Mouse (Mus musculus) regulatory T cell (primary cell): ENCODE measurements around the gene Selenof.

Experiments used
- in situ Hi-C: fragments of 300-600 bp; cut with MboI, MseI; formaldehyde crosslinking; loops from one replicate; pipeline ENCODE4 v1.15.1; 2025; ENCODE audit warnings: high pct_unique_total_duplicates

The Selenof gene

DNA sequence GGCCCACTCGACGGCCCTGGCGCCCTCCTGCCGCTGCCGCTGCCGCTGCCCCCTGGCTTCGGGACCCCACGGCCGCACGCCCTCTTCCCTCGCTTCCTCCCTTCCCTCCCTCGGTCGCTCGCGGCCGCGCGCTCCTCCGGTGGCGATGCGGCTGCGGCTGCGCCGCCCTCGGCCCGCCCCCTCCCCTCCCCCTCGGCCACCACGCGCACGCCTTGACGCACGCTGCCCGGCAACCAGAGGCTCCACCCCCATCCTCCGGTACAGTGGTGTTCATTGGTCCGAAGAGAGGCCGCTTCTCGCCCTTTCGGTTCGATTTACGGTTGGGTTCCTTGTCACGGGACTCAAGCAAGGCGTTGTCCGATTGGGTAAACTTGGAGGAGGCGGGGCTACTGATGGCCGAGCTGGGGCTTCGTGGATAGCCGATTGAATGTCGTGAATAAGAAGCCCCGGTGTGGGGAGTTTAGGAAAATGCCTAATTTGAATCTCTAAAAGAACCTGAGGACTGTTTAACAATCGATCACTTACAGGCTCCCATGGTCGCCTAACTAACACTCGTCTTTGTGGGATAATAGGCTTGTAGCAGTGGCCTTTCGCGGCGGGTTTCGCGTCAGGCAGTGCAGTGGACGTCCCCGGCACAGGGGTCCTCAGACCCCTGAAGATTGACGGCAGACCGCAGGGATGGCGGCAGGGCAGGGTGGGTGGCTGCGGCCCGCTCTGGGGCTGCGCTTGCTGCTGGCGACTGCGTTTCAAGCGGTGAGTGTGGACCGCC, at the start of gene Selenof, which contains the start of gene Hs2st1:
TSS of gene Selenof (plus strand) at position 258 of the 769 bp plus-strand sequence.
TSS of gene Hs2st1 (minus strand) at position 135 of the 769 bp plus-strand sequence.
- in situ Hi-C loops = loop anchor here (25.0 kb wide), 1 partner anchor 1342 kb away; the partner anchor contains the start of gene Bcl10

DNA sequence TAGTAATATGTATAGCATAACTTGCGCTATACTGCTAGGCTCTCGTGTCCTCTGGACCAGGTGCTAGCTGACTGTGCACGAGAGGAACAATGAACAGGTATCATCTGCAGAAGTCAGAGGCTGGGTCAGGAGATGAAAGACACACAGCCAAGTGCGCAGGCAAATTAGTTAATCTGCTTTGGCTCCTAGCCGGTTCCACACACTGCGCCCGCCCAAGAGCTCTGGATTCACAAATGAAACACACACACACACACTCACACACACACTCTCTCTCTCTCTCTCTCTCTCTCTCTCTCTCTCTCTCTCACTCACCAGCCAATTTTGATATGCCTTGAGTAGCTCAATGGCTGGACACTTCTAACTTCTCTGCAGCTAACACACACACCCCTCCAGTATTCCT, 42.2 kb upstream of the Selenof start:
- in situ Hi-C loops = no loop called here

DNA sequence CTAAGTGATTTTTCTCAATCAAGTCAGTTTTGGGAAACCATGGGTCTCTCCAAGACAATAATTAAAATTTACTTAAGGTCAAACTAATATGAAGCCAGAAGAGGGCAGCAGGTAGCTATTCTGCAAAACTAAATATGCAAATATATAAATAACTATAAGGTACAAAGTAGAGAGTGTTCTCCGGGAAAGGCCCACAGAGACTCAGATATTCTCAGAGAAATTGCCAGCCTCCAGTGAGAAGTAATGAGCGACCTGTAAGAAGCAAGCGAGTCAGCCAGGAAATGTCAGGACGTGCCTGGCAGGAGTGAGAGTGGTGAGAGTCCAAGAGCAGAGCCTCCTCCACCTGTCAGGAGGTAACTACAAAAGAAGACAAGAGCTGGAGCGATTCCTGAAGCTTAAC, 39.1 kb upstream of the Selenof start:
- in situ Hi-C loops = loop anchor here (5.0 kb wide), 1 partner anchor 81 kb away; no protein-coding TSS in a partner anchor

DNA sequence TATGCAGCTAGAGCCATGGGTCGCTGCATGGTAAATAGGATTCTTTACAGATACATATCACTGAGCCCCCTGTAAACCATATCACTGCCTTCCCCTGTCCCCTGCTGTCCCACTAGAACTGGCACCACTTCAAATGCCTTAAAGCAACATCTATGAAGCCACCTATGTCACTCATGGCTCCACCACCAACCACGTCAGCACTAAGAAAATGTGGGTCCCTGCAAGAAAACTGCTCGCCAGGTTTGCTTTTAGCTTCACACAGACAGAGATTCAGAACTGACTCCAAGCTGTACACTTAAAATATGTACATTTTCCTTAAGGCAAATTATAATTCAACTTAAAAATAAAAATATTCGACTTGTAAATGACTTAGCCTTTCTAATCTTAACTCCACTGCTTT, 35.0 kb upstream of the Selenof start:
- in situ Hi-C loops = no loop called here

DNA sequence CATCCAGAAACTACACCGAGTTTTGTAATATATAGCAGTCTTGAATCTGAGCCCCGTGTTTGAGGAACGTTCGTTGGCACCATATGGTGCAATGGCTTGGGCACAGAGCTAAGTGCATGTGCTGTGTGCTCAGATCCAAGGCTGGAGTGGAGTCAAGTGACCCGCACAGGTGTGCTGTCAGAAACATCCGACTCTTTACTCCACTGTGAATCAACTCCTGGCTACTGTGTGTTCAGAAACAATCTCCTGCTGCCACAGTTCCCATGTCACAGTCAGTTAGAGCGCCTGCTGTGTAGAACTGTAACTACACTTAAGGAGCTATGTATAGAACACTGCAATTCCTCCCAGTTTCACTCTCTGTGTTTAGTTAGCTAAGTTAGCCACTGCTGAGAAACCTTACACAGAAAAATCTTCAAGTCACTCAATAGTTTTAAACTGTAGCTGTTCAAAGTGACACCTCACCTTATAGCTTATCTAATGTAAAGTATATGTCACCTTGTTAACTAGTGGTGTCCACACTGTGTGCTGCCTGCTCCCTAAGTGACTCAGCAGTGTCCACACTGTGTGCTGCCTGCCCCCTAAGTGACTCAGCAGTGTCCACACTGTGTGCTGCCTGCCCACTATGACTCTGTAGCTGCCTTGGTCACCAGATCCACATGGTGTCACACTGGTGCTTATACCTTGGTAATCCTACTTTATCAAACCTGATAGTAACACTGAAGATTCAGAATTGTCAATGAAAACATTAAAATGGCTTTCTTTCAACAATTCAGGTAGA, 32.8 kb upstream of the Selenof start:
- in situ Hi-C loops = no loop called here

DNA sequence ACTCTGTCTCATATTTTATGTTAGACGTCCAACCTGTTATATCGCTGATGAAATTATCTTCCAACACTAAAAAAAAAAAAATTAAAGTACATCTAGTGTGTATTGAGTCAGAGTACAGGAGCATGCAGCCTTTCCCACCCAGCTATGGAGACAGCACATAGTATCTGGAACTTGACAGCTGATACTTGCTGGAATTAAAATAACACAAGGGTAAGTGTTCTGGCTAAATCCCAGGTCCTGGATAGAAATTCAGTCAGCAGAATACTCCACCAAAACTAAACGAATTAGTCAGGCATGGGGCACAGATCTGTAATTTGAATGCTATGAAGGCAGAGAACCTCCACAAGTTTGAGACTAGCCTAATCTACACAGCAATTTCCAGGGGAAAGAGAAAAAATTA, 31.1 kb upstream of the Selenof start:
- in situ Hi-C loops = no loop called here

DNA sequence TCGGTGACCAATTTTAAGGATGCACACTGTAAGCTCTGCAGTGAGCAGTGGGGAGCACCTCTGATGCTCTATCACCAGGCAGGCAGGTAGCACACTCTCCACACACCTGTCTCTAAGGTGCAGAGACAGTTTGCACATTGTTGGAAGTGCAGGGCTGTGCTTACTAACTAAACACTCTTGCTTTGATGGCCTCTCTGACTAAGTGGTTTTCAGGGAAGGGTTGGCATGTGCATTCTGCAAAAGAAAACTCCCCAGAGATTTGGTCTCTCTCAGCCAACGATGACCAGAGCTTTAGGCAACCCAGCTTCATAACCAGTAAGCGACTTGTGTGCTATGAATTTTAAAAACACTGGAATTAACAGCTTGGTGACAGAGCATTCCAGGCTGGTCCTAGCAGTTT, 29.3 kb upstream of the Selenof start:
- in situ Hi-C loops = no loop called here

DNA sequence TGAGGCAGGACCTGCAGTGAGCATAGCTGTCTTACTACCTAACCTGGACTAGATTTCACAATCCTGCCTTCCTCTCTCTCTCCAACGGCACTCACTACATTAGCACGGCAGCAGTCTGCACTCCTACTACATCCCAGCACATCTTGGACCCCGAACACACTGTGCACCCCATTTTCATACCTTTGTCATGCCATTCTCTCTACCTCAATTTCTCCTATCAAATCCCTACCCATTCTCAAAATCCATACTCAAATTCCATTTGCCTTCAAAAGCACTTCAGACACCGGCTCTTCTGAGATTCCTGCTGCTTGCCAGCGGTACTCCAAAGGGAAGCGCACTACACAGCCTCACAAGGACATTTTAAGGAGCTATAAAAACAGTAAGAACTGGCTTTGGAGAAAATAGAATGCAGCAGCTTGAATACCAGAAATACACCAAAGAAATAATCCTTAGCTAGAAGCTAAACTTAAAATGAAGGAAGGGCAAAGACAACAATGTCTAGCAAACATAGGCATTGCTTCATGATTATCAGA, 28.1 kb upstream of the Selenof start:
- in situ Hi-C loops = no loop called here

DNA sequence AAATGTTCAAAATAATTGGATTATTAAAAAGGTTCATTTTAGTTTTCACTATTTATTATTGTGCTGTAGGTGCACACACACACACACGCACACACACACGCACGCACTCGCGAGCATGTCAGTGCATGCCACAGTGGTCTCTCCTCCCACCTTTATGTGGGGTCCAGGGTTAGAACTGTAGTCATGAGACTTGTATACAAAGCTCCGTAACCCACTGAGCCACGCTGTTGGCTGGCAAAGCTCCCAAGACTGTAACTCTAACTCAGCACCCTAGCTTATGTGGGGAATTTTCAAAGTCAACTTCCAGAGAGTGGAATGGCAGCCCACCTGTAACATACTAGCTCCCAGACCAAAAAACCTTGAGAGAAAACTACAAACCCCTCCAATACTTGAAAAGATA, 25.0 kb upstream of the Selenof start:
- in situ Hi-C loops = no loop called here

DNA sequence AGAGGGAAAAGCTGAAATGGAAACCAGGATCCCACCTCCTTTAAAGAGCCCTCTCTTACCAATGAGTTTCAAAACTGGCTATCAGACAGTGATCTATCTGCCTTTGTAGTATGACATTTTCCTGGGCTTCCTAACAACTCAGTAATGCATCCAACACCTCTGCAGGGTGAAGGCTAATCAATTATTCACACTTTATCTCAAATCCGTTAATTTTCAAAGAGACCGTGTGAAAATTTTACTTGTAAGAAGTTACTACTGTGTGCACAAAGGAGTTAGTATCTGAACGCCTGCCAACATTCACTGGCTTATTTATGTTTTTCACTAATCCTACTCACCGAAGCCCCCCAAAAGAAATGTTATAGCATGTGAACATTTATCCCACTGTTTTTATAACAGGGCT, 24.3 kb upstream of the Selenof start:
- in situ Hi-C loops = no loop called here

DNA sequence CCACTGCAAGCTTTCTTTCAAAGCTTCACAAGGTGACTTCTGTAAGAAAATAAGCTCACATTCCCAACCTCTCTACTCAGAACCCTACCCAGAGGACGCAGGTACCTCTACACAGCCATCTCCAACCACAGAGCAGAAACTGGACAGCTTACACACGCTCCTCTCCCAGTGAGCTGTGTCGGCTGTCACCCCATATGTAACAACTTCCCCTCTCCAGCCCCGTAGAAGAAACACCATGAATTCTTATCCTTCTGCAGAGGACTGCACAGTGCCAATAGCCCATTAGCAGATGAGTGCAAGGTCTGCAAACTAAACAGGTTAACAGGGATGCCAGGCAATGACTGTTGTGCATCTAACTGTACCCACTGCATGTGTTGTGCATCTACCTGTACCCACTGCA, 23.6 kb upstream of the Selenof start:
- in situ Hi-C loops = no loop called here

DNA sequence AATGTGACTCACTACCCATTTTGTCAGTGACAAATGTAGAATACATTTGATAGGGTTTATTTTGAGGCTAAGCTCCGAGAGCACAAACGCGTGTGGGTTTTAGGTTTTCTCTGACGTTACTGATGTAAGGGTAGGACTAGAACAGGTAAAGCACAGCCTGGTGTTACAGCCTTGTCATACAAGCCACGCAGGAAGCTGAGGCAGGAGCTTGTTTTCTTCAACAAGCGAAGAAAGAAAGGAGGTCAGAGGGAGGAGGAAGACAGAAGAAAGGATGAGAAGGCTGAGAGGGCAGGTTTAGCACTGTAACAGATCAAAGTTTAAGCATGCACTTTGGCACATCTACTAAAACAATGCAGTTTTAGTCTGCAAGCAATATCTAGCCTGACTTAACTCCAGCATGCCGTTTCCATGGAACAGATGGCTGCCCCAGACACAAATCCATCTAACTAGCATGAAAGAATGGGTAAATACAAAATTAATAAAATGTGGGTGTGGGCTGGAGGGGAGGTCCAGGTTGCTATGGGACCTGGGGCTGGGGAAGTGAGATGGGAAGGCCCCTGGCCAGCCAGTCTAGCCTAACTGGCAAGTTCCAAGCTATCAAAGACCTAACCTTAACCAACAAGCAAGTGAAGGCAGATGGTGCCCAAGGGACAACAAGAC, 21.8 kb upstream of the Selenof start:
- in situ Hi-C loops = no loop called here

DNA sequence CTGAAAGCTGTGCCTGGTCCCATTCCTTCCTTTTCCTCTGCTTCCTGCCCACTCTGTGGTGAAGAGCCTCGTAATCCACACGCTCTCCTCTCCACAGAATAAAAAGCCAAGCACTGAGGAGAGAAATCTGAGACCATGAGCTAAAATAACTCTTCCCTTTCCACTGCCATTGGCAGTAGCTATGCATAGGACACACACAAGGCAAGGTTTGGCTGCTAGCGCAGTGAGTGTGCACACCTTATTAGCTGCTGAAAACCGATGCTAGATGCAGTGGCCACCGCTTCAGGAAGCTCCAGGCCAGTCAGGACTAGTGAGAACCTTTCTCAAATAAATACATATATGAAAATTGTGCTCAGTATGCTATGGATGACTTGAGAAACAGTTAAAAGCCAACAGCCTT, 20.1 kb upstream of the Selenof start:
- in situ Hi-C loops = loop anchor here (25.0 kb wide), 1 partner anchor 1362 kb away; the partner anchor contains the start of gene Bcl10

DNA sequence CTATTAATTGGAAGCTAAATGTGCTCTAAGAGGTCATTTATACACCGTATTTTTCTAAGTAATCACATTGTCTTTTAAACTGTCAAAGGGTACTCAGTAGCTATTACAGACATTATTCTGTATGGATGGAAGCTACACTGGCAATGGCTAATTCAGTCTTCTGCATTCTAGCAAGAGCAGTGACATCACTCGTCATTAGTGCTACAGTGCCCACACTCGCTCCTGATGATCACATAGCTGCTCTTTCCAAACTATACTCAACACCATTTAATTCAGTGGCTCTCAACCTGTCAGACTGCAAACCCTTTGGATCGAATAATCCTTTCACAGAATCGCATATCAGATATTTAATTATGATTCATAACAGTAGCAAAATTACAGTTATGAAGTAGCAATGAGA, 19.4 kb upstream of the Selenof start:
- in situ Hi-C loops = loop anchor here (25.0 kb wide), 1 partner anchor 1362 kb away; the partner anchor contains the start of gene Bcl10

DNA sequence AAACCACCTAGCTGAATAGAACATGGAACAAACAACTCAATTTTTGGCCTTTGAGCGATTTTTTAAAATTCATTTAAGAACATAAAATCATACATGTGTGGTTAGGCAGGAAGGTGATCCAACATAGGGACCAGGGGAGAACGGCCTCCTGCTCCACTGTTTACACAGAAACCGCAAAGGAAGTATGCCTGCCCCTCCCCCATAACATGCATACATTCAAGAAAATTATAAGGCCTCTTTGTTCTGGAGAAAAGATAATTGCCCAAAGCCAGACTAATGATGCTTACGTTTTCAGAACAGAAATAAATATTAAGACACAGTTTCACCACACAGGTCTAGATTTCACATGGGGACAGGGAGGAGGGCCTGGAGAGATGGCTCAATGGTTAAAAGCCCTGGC, 18.7 kb upstream of the Selenof start:
- in situ Hi-C loops = loop anchor here (25.0 kb wide), 1 partner anchor 1361 kb away; the partner anchor contains the start of gene Bcl10

DNA sequence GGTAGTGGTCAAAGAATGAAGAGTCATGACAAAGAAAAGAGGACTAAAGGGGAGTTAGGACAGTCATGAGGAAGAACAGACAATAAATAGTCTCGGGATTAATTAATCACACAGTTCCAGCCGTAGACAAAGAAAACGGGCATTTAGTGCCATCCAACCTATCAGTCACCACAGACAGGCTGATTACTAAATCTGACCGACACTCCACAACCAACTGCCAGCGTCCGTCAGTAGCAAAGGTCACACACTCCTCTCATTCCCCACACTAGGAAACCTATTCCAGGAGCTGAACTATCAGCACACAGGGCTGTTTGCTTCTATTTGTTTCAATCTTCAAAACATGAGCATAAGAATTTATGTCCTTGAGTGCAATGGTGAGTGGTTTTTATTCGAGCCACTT, 16.2 kb upstream of the Selenof start:
- in situ Hi-C loops = loop anchor here (25.0 kb wide), 1 partner anchor 1358 kb away; the partner anchor contains the start of gene Bcl10

DNA sequence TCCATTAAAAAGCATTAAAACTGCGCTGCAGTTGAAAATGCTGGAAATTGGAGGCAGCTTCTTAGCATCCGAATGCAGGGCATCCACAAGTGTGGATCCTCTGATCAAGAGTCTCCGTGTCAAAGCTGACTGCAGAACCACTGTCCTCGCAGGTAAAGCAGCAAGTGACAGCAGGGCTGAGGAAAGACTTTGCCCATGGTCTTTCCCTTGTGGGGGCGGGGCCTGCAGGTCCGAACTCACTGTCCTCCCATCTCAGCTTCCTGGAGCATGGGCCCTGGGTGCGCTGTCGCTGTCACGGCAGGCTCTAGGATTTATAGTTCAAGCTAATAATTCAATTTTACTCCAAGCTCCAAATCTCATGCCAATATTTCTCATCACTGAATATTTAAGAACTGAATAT, 15.6 kb upstream of the Selenof start:
- in situ Hi-C loops = loop anchor here (25.0 kb wide), 1 partner anchor 1358 kb away; the partner anchor contains the start of gene Bcl10

DNA sequence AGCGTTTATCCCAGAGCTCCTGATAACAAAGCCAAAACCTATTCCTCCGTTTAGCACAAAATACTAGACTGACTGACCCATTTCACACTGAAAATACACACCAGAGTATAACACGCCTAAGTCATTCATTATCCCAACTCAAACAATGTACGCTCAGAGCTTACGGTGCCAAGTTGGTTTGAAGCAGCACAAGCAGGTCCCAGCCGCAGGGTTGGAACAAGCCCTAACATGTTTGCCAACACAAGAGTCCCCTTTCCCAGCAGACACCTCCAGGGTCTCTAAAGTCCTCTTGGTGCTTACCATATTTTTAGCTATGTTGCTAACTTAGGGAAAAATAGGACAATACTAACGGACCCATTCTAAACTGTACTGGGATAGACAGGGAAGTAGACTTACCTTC, 15.0 kb upstream of the Selenof start:
- in situ Hi-C loops = loop anchor here (25.0 kb wide), 1 partner anchor 1357 kb away; the partner anchor contains the start of gene Bcl10

DNA sequence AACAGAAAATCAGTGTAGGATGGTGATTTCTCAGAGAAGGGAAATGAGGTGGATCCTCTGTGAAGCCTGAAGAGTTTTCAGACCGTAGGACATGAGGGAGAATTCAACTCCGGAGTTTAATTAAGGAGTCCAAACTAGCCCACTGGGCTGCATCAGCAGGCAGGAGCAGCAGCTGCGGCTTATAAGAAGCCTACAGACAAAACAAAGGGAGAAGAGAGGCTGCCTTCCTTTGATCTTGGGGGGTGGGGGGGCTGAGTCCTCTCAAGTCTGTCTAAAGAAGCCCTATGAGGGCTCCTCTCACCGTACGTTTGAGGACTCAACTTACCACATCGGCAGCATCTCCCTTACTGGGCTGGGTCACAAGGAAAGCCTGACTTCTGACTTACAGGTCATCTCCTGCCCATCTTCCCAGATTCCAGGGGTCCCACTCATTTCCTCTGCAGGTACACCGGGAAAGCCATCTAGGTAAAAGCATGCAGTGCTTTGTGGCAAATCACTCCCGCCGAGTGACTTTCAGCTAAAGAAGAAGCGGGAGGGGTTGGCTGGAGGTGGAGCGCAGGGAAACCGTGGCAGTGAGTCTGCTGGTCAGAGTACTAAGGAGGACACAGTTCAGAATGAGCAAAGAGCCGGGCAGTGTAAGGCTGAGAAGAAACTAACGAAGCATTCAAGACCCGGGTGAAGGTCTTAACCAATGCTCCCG, 13.3 kb upstream of the Selenof start:
- in situ Hi-C loops = loop anchor here (25.0 kb wide), 1 partner anchor 1356 kb away; the partner anchor contains the start of gene Bcl10

DNA sequence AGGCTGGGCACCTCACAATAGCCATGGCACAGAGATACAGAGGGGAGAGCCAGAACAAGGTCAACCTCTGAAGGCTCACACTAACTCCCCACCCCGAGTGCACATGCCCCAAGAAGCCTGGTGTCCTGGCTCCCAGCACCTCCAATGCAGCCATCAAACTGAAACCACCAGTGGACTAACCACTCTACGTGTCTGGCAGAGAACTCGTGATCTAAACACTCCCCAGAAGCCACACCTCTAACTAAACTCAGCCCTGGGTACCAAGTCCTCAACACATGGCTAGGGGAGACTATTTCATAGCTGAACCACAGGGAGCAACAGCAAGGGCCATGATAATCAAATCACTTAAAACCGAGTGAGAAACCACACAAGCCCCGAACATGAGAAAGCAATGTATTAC, 11.8 kb upstream of the Selenof start:
- in situ Hi-C loops = loop anchor here (25.0 kb wide), 1 partner anchor 1354 kb away; the partner anchor contains the start of gene Bcl10
